Mouse (Mus musculus): ENCODE measurements around the gene Sema4c.

DNA sequence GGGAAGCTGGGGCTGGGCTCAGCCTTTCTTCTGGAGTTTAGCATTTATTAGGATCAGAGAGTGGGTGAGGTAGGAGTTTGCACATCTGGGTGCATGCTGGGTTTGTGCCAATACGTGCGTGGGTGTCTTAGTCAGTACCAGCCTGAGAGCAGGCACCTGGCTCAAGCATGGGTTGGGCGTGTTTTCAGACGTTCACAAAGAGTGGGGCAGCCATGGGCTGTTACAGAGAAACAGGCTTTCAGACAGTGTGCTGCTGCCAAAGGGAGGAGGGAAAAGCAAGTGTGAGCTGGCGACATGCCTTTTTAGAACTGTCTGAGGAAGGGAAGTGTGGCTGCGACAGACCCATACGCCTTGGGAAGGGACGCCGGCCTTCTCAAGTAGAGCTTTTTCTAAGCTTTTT, 45.2 kb upstream of the Sema4c start:
- TF ChIP-seq RCOR1 (IDR thresholded peaks at IDR 0.05; ENCODE audit: low read depth, low read length) = no peak
- TF ChIP-seq CTCF (IDR thresholded peaks at IDR 0.05 in 2 of 3, conservative IDR thresholded peaks at IDR 0.05 in 1 of 3; ENCODE audit: control insufficient read depth in 1 of 3, insufficient read depth in 1 of 3, low read depth in 2 of 3, low read length in 3 of 3, poor library complexity in 1 of 3, severe bottlenecking in 1 of 3) = no peak
- TF ChIP-seq EP300 (IDR thresholded peaks at IDR 0.05; ENCODE audit: low read depth in 1 of 2, low read length in 2 of 2) = no peak
- TF ChIP-seq CHD2 (IDR thresholded peaks at IDR 0.05; ENCODE audit: low read length) = no peak
- no peak for TF ChIP-seq ZC3H11A (IDR thresholded peaks at IDR 0.05; ENCODE audit: low read depth, low read length)
- TF ChIP-seq ZNF384 (IDR thresholded peaks at IDR 0.05; ENCODE audit: low read depth, low read length) = no peak
- TF ChIP-seq NRF1 (IDR thresholded peaks at IDR 0.05; ENCODE audit: insufficient read depth, low read depth, low read length, poor library complexity, severe bottlenecking) = no peak
- TF ChIP-seq USF1 (IDR thresholded peaks at IDR 0.05; ENCODE audit: low read depth, low read length) = no peak
- no peak for TF ChIP-seq RAD21 (IDR thresholded peaks at IDR 0.05; ENCODE audit: low read depth, low read length)
- TF ChIP-seq POLR2A (IDR thresholded peaks at IDR 0.05; ENCODE audit: control insufficient read depth in 1 of 2, insufficient read depth in 1 of 2, low read depth in 1 of 2, low read length in 2 of 2, poor library complexity in 1 of 2) = no peak
- no peak for TF ChIP-seq MAFK (IDR thresholded peaks at IDR 0.05; ENCODE audit: borderline replicate concordance, low read depth, low read length)
